Mouse (Mus musculus): Measurements from ENCODE around the gene Bmp8a. TPM values are rescaled to one million over a fixed set of nuclear protein-coding genes. Genes with fewer than 3 reads are reported as not detected.
A peak's percentile ranks its signal among the peaks of the same experiment; 100 is the strongest.

Gene Bmp8a
- polyA plus RNA-seq, 1 experiment from 2014 or later, result not detected

DNA sequence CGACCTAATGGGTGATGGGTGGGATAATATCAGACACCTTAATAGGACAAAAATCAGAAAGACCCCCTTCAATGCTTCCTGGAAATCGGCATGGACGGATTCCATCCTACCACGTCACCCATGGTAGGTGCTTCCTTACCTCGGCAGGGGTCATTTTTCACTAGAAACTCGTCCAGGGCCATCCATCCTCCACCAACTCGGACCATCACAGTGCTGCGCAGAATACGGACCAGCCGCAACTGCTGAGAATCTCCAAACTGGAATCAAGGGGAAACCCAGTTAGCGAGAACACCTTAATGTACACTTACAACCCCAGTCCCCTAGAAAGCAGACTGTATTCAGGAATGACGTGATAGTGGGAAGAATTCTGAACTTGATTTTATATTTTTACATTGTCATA, 17.7 kb upstream of the Bmp8a start:
- Histone ChIP-seq H3K9me3 (replicated peaks; ENCODE audit: control insufficient read depth, low read length) (no peaks in the 10 kb centered on the region), H3K27me3 (replicated peaks; ENCODE audit: control insufficient read depth, insufficient read depth, low read length) (no peaks in the 10 kb centered on the region), H3K9ac (ENCODE audit: low read length) (no peak overlapping the region), H3K4me1 (ENCODE audit: control insufficient read depth, insufficient read depth, low read length) (no peaks in the 10 kb centered on the region), H3K27ac (ENCODE audit: low read depth, low read length) (no peak overlapping the region), H3K4me2 (ENCODE audit: low read length) (no peak overlapping the region), H3K4me3 (ENCODE audit: low read depth, low read length) (no peak overlapping the region), H3K36me3 (ENCODE audit: control insufficient read depth, insufficient read depth, low read length) (peaks cover 92% of the 10 kb centered on the region)
- ATAC-seq (no peak), DNase-seq (ENCODE audit: low spot score) (no peak)
- 98% methylated on average over 12 of the region's 12 CpGs for WGBS

DNA sequence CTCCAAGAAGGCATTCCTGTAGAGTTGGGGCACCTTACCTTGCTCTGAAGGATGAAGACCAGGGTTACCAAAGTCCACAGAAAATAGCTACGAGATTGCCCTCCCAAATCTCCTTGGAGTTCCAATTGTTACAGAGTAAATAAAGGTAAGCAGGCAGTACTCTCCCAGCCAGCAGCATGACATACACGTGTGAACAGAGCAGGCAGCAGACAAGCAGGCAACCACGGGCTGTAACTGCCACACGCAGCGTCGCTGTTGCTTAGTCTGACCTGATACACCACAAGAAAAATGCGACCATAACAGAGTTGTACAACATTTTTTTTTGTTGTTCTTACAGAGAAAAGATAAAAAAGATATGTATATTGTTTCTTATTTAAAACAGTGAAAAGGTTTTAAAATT, 15.6 kb upstream of the Bmp8a start:
- Histone ChIP-seq H3K36me3 (ENCODE audit: control insufficient read depth, insufficient read depth, low read length) (peaks cover 93% of the 10 kb centered on the region), H3K9ac (ENCODE audit: low read length) (no peak overlapping the region), H3K27ac (ENCODE audit: low read depth, low read length) (no peak overlapping the region), H3K9me3 (replicated peaks; ENCODE audit: control insufficient read depth, low read length) (no peaks in the 10 kb centered on the region), H3K4me3 (ENCODE audit: low read depth, low read length) (no peak overlapping the region), H3K27me3 (replicated peaks; ENCODE audit: control insufficient read depth, insufficient read depth, low read length) (no peaks in the 10 kb centered on the region), H3K4me1 (ENCODE audit: control insufficient read depth, insufficient read depth, low read length) (no peaks in the 10 kb centered on the region), H3K4me2 (ENCODE audit: low read length) (no peak overlapping the region)
- ATAC-seq (no peak), DNase-seq (ENCODE audit: low spot score) (no peak)
- 91% methylated on average over 7 of the region's 7 CpGs for WGBS

DNA sequence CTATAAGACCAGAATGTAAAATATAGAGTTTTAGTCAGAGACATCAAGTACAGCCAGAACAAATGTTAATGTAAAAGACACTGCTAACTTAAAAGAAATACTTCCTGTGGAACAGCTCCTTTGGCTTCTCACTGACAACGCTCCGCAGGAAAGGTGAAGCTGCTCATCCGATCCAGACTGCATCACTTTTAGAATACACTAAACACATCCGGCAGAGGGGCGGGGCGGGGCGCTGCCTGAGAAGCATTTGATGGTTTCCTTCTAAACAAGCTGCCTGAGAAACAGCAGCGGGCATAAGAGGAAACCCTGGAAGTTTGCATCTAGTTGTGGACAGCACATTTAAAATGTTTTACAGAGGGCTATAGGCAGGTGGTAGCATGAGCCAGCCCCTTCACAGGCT, 12.9 kb upstream of the Bmp8a start:
- Histone ChIP-seq H3K4me3 (ENCODE audit: low read depth, low read length) (no peak overlapping the region), H3K36me3 (ENCODE audit: control insufficient read depth, insufficient read depth, low read length) (peaks cover 93% of the 10 kb centered on the region), H3K27ac (ENCODE audit: low read depth, low read length) (no peak overlapping the region), H3K4me1 (ENCODE audit: control insufficient read depth, insufficient read depth, low read length) (no peaks in the 10 kb centered on the region), H3K9ac (ENCODE audit: low read length) (no peak overlapping the region), H3K4me2 (ENCODE audit: low read length) (no peak overlapping the region), H3K9me3 (replicated peaks; ENCODE audit: control insufficient read depth, low read length) (no peaks in the 10 kb centered on the region), H3K27me3 (replicated peaks; ENCODE audit: control insufficient read depth, insufficient read depth, low read length) (no peaks in the 10 kb centered on the region)
- WGBS, result 93% methylated on average over 8 of the region's 8 CpGs
- ATAC-seq (no peak), DNase-seq (ENCODE audit: low spot score) (no peak)

GRCm38 (mm10) chr4:123353271-123353877, 10.3 kb upstream of the Bmp8a start:
- WGBS, result 91% methylated on average over 10 of the region's 10 CpGs

GRCm38 (mm10) chr4:123343471-123343789, 378 bp upstream of the Bmp8a start:
- WGBS, result 9% methylated on average over 6 of the region's 6 CpGs
- Histone ChIP-seq H3K27me3 (replicated peaks; ENCODE audit: control insufficient read depth, insufficient read depth, low read length) (peaks cover 40% of the 10 kb centered on the region), H3K4me3 (ENCODE audit: low read depth, low read length) (peak overlapping the region; percentile 43; the same call in 1 of the 2 replicates), H3K4me1 (ENCODE audit: control insufficient read depth, insufficient read depth, low read length) (peaks cover 11% of the 10 kb centered on the region), H3K4me2 (ENCODE audit: low read length) (peak overlapping the region; percentile 82), H3K9me3 (replicated peaks; ENCODE audit: control insufficient read depth, low read length) (no peaks in the 10 kb centered on the region), H3K9ac (ENCODE audit: low read length) (no peak overlapping the region), H3K27ac (ENCODE audit: low read depth, low read length) (no peak overlapping the region), H3K36me3 (ENCODE audit: control insufficient read depth, insufficient read depth, low read length) (peaks cover 14% of the 10 kb centered on the region; the same call in 1 of the 2 replicates)
- ATAC-seq (0 out of 2 replicates have a peak, but pooled peaks have one; percentile 8), DNase-seq (ENCODE audit: low spot score) (no peak)

More at GRCm38 (mm10) chr4:123353271-123353877, 10.3 kb upstream of the Bmp8a start:
- Histone ChIP-seq H3K9me3 (replicated peaks; ENCODE audit: control insufficient read depth, low read length) (no peaks in the 10 kb centered on the region), H3K36me3 (ENCODE audit: control insufficient read depth, insufficient read depth, low read length) (peaks cover 94% of the 10 kb centered on the region), H3K27ac (ENCODE audit: low read depth, low read length) (no peak overlapping the region), H3K4me3 (ENCODE audit: low read depth, low read length) (no peak overlapping the region), H3K4me2 (ENCODE audit: low read length) (no peak overlapping the region), H3K9ac (ENCODE audit: low read length) (no peak overlapping the region), H3K4me1 (ENCODE audit: control insufficient read depth, insufficient read depth, low read length) (no peaks in the 10 kb centered on the region), H3K27me3 (replicated peaks; ENCODE audit: control insufficient read depth, insufficient read depth, low read length) (no peaks in the 10 kb centered on the region)
- no peak for DNase-seq (ENCODE audit: low spot score)
- ATAC-seq, result no peak

DNA sequence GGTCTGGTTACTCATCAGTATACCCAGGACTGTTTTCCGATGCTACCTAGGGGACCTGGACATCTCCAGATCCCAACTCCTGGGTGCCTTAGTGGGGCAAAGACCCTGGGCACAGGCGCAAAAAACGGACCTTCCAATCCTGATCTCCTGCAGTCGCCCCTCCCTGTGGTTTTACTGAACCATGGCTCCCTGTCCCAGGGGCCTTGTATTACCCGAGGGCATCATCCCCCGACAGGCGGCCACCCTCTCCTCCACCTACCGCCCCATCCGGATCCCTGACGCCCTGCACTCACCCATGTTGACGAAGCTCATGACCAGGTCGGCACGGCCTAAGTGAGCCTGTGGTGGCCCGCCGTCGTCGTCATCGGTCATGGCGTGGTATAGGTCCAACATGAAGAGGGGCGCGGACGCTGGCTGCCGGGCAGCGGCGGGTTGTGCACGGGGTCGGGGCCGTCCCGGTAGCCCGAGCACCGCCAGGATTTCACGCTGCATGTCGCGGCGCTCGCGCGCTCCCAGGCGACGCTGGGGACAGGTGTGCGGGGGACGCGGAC, 886 bp downstream of the Bmp8a start:
- 3% methylated on average over 38 of the region's 43 CpGs for WGBS
- Histone ChIP-seq H3K4me3 (ENCODE audit: low read depth, low read length) (peak overlapping the region; percentile 43), H3K4me1 (ENCODE audit: control insufficient read depth, insufficient read depth, low read length) (peaks cover 11% of the 10 kb centered on the region), H3K36me3 (ENCODE audit: control insufficient read depth, insufficient read depth, low read length) (peaks cover 3% of the 10 kb centered on the region; the same call in 1 of the 2 replicates), H3K27me3 (replicated peaks; ENCODE audit: control insufficient read depth, insufficient read depth, low read length) (peaks cover 40% of the 10 kb centered on the region), H3K27ac (ENCODE audit: low read depth, low read length) (no peak overlapping the region), H3K9ac (ENCODE audit: low read length) (peak overlapping the region; percentile 43), H3K4me2 (ENCODE audit: low read length) (peak overlapping the region; percentile 82), H3K9me3 (replicated peaks; ENCODE audit: control insufficient read depth, low read length) (no peaks in the 10 kb centered on the region)
- ATAC-seq (peak; percentile 35), DNase-seq (ENCODE audit: low spot score) (peak; percentile 6)

- H3K4me2 ChIP-seq (ENCODE audit: low read length), result no peak overlapping the region
- ATAC-seq, result no peak
- DNase-seq (ENCODE audit: low spot score), result no peak
- H3K27ac ChIP-seq (ENCODE audit: low read depth, low read length), result no peak overlapping the region
- no peak overlapping the region for H3K4me3 ChIP-seq (ENCODE audit: low read depth, low read length)
- H3K27me3 ChIP-seq (replicated peaks; ENCODE audit: control insufficient read depth, insufficient read depth, low read length), result peaks cover 40% of the 10 kb centered on the region
- peaks cover 11% of the 10 kb centered on the region for H3K4me1 ChIP-seq (ENCODE audit: control insufficient read depth, insufficient read depth, low read length)
- no peaks in the 10 kb centered on the region for H3K36me3 ChIP-seq (ENCODE audit: control insufficient read depth, insufficient read depth, low read length)
- WGBS, result 66% methylated on average over 5 of the region's 5 CpGs
- no peak overlapping the region for H3K9ac ChIP-seq (ENCODE audit: low read length)
- H3K9me3 ChIP-seq (replicated peaks; ENCODE audit: control insufficient read depth, low read length), result no peaks in the 10 kb centered on the region
Measured at GRCm38 (mm10) chr4:123340232-123340631, 2.8 kb downstream of the Bmp8a start.

GRCm38 (mm10) chr4:123337693-123338092, 5.4 kb downstream of the Bmp8a start:
- Histone ChIP-seq H3K36me3 (ENCODE audit: control insufficient read depth, insufficient read depth, low read length) (no peaks in the 10 kb centered on the region), H3K27ac (ENCODE audit: low read depth, low read length) (no peak overlapping the region), H3K9me3 (replicated peaks; ENCODE audit: control insufficient read depth, low read length) (no peaks in the 10 kb centered on the region), H3K4me2 (ENCODE audit: low read length) (no peak overlapping the region), H3K9ac (ENCODE audit: low read length) (no peak overlapping the region), H3K4me1 (ENCODE audit: control insufficient read depth, insufficient read depth, low read length) (peaks cover 4% of the 10 kb centered on the region; the same call in 1 of the 2 replicates), H3K27me3 (replicated peaks; ENCODE audit: control insufficient read depth, insufficient read depth, low read length) (peaks cover 24% of the 10 kb centered on the region), H3K4me3 (ENCODE audit: low read depth, low read length) (no peak overlapping the region)
- DNase-seq (ENCODE audit: low spot score) (peak; percentile 9), ATAC-seq (no peak)
- WGBS, result 81% methylated on average over 4 of the region's 4 CpGs

- Histone ChIP-seq H3K4me3 (ENCODE audit: low read depth, low read length) (no peak overlapping the region), H3K4me2 (ENCODE audit: low read length) (no peak overlapping the region), H3K9me3 (replicated peaks; ENCODE audit: control insufficient read depth, low read length) (no peaks in the 10 kb centered on the region), H3K27me3 (replicated peaks; ENCODE audit: control insufficient read depth, insufficient read depth, low read length) (peaks cover 8% of the 10 kb centered on the region; the same call in 1 of the 2 replicates), H3K36me3 (ENCODE audit: control insufficient read depth, insufficient read depth, low read length) (no peaks in the 10 kb centered on the region), H3K4me1 (ENCODE audit: control insufficient read depth, insufficient read depth, low read length) (no peaks in the 10 kb centered on the region), H3K9ac (ENCODE audit: low read length) (no peak overlapping the region), H3K27ac (ENCODE audit: low read depth, low read length) (no peak overlapping the region)
- ATAC-seq (no peak), DNase-seq (ENCODE audit: low spot score) (no peak)
- 69% methylated on average over 14 of the region's 14 CpGs for WGBS
Measured at GRCm38 (mm10) chr4:123335796-123336585, 7.1 kb downstream of the Bmp8a start.

All from forebrain, embryonic 14.5 days (tissue).